Mouse (Mus musculus) hindbrain, embryonic 12.5 days (tissue): ENCODE measurements around the gene Nlrc5. TPM values are rescaled to one million over a fixed set of nuclear protein-coding genes. Genes with fewer than 3 reads are reported as not detected.

Experiments used
- ATAC-seq: fragments of 200-750 bp; cut with Nextera tagmentation; 2 replicates; pipeline ENCODE4 v1.8.0; 2017; ENCODE audit warnings: moderate TSS enrichment; ENCODE audit not compliant: low FRiP score
- H3K27ac ChIP-seq: fragments of 300-500 bp; sonication (generic); 2 replicates; pipeline ENCODE4 v1.5.1; 2016; ENCODE audit warnings: mild to moderate bottlenecking
- H3K27me3 ChIP-seq: fragments of 300-500 bp; sonication (generic); 2 replicates; pipeline ENCODE4 v1.6.1; 2016; ENCODE audit warnings: mild to moderate bottlenecking
- H3K36me3 ChIP-seq: fragments of 300-500 bp; sonication (generic); 2 replicates; pipeline ENCODE4 v1.6.1; 2016; ENCODE audit warnings: mild to moderate bottlenecking
- H3K4me1 ChIP-seq: fragments of 300-500 bp; sonication (generic); 2 replicates; pipeline ENCODE4 v1.6.1; 2016
- H3K4me2 ChIP-seq: fragments of 300-500 bp; sonication (generic); replicated peaks from 2 replicates; pipeline ENCODE4 v1.6.1; 2016; ENCODE audit warnings: mild to moderate bottlenecking
- H3K4me3 ChIP-seq: fragments of 300-500 bp; sonication (generic); 2 replicates; pipeline ENCODE4 v1.5.1; 2016; ENCODE audit warnings: mild to moderate bottlenecking
- H3K9ac ChIP-seq: fragments of 300-500 bp; sonication (generic); 2 replicates; pipeline ENCODE4 v1.6.1; 2016; ENCODE audit warnings: mild to moderate bottlenecking, moderate library complexity
- H3K9me3 ChIP-seq: fragments of 300-500 bp; sonication (generic); replicated peaks from 2 replicates; pipeline ENCODE4 v1.6.1; 2016; ENCODE audit warnings: mild to moderate bottlenecking
- WGBS: fragments of 180-500 bp; shearing (Covaris S2); methylation state at CpG from one replicate; pipeline ENCODE4 v1.1.7; 2016; 5-methylcytosine and 5-hydroxymethylcytosine counted together
- polyA plus RNA-seq: library from polyadenylated mRNA; unstranded; fragments of >200 nt; fragmentation: Nextera tagmentation; extraction: Ambion mirVana; gene quantifications from 2 replicates; pipeline ENCODE4 v1.2.1, GENCODE M21; 2016

The Nlrc5 gene
- polyA plus RNA-seq, 1 experiment from 2014 or later, result 0.06 TPM

DNA sequence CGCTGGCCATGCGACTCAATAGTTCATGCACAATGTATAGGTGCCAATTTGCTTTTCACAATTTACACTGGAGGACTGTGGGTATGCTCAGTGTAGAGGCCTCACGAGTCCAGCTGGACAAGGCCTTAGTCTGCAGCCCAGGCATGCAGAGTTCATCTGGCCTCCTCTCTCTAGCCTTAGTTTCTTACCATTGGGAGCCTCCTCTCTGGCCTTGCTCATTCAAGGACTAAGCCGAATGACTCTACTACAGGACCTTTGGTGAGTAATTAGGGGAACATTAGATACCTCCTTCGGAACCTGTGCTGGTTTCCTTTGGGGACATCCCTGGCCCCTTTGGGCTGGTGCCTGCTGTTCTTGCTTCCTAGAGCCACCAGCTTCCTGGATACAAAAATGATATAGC lies 84.9 kb downstream of the Nlrc5 start:
- 95% methylated on average over 5 of the region's 5 CpGs for WGBS
- Histone ChIP-seq H3K36me3 (no peaks in the 10 kb centered on the region), H3K27me3 (peaks cover 7% of the 10 kb centered on the region; the same call in 1 of the 2 replicates), H3K9me3 (no peaks in the 10 kb centered on the region), H3K4me1 (no peaks in the 10 kb centered on the region), H3K4me3 (no peak overlapping the region), H3K4me2 (no peak overlapping the region), H3K27ac (no peak overlapping the region), H3K9ac (no peak overlapping the region)
- ATAC-seq, result no peak

DNA sequence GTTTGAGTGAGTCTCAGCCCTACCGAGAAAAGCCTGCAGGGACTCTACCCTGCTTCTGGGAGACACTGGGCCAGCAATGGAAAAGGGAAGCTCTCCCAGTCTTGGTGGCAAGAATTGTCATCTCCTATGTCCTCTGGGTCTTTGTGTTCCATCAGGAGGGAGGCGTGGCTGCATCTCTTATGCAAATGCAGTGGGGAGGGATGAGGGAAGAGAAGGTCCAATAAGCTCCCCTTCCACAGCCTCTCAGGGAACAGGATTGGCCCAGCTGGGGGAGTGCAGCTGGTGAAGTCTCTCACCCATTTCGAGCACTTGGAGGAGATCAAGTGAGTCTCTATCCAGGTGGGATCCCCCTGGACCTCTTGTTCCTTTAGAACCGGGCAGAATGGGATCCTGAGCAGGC lies 87.3 kb downstream of the Nlrc5 start:
- Histone ChIP-seq H3K27ac (no peak overlapping the region), H3K9me3 (no peaks in the 10 kb centered on the region), H3K4me1 (no peaks in the 10 kb centered on the region), H3K27me3 (peaks cover 7% of the 10 kb centered on the region; the same call in 1 of the 2 replicates), H3K36me3 (no peaks in the 10 kb centered on the region), H3K9ac (no peak overlapping the region), H3K4me3 (no peak overlapping the region), H3K4me2 (no peak overlapping the region)
- 65% methylated on average over 4 of the region's 4 CpGs for WGBS
- no peak for ATAC-seq

DNA sequence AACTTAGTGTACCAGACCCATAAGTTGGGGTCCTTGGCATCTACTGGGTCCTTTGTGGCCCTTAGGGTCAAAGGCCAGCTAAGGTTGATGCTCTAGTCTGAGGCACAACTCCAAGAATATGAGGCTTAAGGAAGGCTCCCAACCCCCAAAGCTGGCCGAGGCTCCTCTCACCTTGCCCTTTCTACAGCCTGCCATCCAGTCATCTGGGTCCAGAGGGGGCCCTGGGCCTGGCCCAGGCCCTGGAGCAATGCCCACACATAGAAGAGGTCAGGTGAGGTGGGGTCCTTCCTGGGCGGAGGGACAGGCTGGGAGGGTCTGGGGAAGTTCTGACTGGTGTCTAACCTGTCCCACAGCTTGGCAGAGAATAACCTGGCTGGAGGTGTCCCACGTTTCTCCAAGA lies 88.3 kb downstream of the Nlrc5 start:
- no peak overlapping the region for H3K27ac ChIP-seq
- no peak overlapping the region for H3K9ac ChIP-seq
- H3K4me3 ChIP-seq, result no peak overlapping the region
- H3K4me1 ChIP-seq, result no peaks in the 10 kb centered on the region
- H3K4me2 ChIP-seq, result no peak overlapping the region
- no peaks in the 10 kb centered on the region for H3K36me3 ChIP-seq
- peaks cover 4% of the 10 kb centered on the region; the same call in 1 of the 2 replicates for H3K27me3 ChIP-seq
- H3K9me3 ChIP-seq, result no peaks in the 10 kb centered on the region
- 83% methylated on average over 3 of the region's 3 CpGs for WGBS
- no peak for ATAC-seq

DNA sequence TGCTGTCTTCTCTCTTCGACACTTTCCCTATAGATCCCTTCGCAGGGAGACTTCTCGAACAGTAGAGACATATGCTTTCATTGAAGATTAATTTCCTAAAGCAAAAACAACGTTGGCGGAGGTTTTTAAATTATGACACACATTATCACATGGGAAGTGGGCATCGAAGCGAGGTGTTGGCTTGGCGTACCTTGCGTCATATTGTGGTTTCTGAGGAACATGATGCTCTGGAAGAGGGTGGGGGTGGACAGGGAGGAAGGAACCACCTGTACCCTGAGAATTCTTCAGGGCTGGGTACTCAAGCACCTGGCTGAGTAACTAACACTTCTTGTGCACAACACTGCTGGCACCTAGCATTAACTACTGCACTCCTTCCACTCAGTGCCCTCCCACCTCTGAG lies 90.4 kb downstream of the Nlrc5 start:
- H3K4me1 ChIP-seq, result no peaks in the 10 kb centered on the region
- no peaks in the 10 kb centered on the region for H3K36me3 ChIP-seq
- no peaks in the 10 kb centered on the region for H3K27me3 ChIP-seq
- no peak overlapping the region for H3K27ac ChIP-seq
- H3K4me2 ChIP-seq, result no peak overlapping the region
- WGBS, result 87% methylated on average over 9 of the region's 9 CpGs
- no peak overlapping the region for H3K9ac ChIP-seq
- no peak overlapping the region for H3K4me3 ChIP-seq
- H3K9me3 ChIP-seq, result no peaks in the 10 kb centered on the region
- ATAC-seq, result no peak

DNA sequence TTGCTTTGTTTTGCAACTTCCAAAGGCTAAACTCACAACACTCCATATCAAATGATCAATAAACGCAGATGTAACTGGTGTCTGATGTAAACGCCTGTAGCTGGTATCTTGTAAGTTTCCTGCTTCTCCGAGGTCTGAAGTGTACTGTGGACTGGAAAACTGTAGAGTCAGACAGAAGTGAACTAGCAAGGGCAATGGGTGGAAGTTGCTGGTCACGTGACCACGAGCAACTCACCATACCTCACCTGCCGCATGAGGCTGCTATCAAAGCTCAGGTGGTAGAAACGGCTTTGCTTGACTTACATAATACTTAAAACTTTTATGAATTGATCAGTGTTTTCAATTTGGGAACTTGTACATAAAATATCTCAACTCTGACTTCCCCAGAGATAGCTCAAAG lies 93.0 kb downstream of the Nlrc5 start:
- no peak for ATAC-seq

DNA sequence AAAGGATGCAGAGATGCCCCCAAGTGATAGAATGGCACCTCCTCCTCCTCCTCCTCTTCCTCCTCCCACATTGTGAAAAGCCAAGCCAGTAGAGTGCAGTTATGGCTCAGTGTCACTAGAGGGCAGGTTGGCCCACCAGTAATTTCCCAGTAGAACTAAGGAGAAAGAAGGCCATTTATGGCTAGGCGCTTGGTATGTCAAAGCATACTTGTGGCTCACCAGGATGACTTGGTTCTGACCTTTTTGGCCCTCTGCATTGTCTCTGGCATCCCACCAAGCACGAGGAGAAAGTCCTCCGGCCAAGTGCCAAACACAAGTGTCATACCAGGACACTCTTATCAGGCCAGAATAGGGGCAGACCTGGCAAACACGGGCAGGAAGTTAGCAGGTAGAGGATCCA lies 94.1 kb downstream of the Nlrc5 start:
- Histone ChIP-seq H3K9ac (no peak overlapping the region), H3K4me2 (no peak overlapping the region), H3K4me3 (no peak overlapping the region), H3K27me3 (peaks cover 20% of the 10 kb centered on the region), H3K9me3 (no peaks in the 10 kb centered on the region), H3K4me1 (peaks cover 14% of the 10 kb centered on the region; the same call in 1 of the 2 replicates), H3K36me3 (no peaks in the 10 kb centered on the region), H3K27ac (no peak overlapping the region)
- no peak for ATAC-seq
- 40% methylated on average over 4 of the region's 4 CpGs for WGBS

More for the DNA sequence above, 93.0 kb downstream of the Nlrc5 start:
- WGBS, result 86% methylated on average over 7 of the region's 7 CpGs
- H3K4me1 ChIP-seq, result peaks cover 5% of the 10 kb centered on the region; the same call in 1 of the 2 replicates
- H3K27ac ChIP-seq, result no peak overlapping the region
- no peaks in the 10 kb centered on the region for H3K36me3 ChIP-seq
- peaks cover 10% of the 10 kb centered on the region for H3K27me3 ChIP-seq
- H3K9ac ChIP-seq, result no peak overlapping the region
- H3K4me2 ChIP-seq, result no peak overlapping the region
- no peak overlapping the region for H3K4me3 ChIP-seq
- no peaks in the 10 kb centered on the region for H3K9me3 ChIP-seq

DNA sequence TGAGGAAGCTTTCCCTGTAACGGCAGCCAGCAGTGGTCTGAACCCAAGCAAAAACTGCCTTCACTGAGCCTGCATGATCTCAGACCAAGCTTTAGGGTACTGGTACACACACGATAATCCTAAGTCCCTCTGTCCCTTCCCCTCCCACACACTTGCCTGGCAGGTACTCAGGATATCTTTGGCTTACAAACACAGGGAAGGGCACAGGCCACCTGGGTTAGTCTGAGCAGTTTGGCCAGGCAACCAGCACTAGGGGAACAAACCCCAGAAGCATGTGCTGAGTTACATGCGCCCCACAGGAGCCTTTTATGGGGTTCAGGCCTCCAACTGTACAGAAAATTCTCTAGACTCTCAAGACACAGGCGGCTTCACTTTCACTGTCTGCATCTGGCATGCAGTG lies 95.7 kb downstream of the Nlrc5 start:
- Histone ChIP-seq H3K4me1 (peaks cover 20% of the 10 kb centered on the region), H3K9ac (no peak overlapping the region), H3K27me3 (peaks cover 37% of the 10 kb centered on the region), H3K9me3 (no peaks in the 10 kb centered on the region), H3K27ac (no peak overlapping the region), H3K4me3 (no peak overlapping the region), H3K4me2 (no peak overlapping the region), H3K36me3 (no peaks in the 10 kb centered on the region)
- 72% methylated on average over 4 of the region's 4 CpGs for WGBS
- ATAC-seq, result no peak

GRCm38 (mm10) chr8:94530643-94531042 lies 96.5 kb downstream of the Nlrc5 start:
- Histone ChIP-seq H3K4me3 (no peak overlapping the region), H3K27ac (no peak overlapping the region), H3K9me3 (no peaks in the 10 kb centered on the region), H3K4me1 (peaks cover 27% of the 10 kb centered on the region), H3K9ac (no peak overlapping the region), H3K4me2 (no peak overlapping the region), H3K36me3 (no peaks in the 10 kb centered on the region), H3K27me3 (peaks cover 44% of the 10 kb centered on the region)
- 93% methylated on average over 4 of the region's 4 CpGs for WGBS
- ATAC-seq, result no peak

DNA sequence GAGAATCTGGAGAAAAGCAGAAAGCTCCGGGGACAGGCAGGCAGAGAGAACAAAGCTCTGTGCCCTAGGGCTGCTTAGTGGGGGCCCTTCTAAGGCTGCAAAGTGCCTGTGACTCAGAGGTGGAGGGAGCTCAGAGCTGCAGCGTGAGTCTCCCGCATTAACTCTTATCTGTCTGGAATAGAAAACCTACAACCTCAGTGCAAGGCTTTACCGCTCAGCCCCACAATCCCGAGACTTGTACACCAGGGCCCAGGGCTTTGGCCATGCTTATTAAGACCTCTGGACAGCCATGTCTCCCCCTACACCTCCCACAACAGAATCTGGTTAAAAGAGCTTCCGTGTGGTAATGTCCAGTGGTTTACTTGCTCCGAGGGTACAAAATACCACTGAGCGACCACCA lies 97.8 kb downstream of the Nlrc5 start:
- no peak for ATAC-seq
- Histone ChIP-seq H3K4me1 (peaks cover 27% of the 10 kb centered on the region), H3K27me3 (peaks cover 56% of the 10 kb centered on the region), H3K4me2 (peak overlapping the region; percentile 91), H3K9me3 (no peaks in the 10 kb centered on the region), H3K36me3 (no peaks in the 10 kb centered on the region), H3K27ac (no peak overlapping the region), H3K9ac (no peak overlapping the region; the same call in 1 of the 2 replicates), H3K4me3 (peak overlapping the region; percentile 57; the same call in 1 of the 2 replicates)
- 2% methylated on average over 8 of the region's 8 CpGs for WGBS

DNA sequence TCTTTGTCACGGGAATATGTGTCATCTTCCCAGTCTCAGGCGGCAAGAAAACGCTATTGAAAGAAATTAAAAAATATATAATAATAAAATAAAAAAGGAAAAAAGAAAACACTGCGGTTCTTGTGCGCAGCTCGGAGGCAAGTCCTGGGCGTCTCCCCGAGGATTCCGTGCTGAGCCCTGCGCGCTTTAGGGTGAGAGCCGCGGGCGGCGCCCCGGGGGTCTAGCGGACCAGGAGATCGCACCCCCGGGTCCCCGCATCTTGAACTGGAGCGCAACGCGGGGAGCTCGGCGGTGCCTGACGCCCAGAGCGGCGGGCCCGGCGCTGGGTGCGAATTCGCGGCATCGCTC lies 98.3 kb downstream of the Nlrc5 start:
- H3K27ac ChIP-seq, result no peak overlapping the region
- H3K4me3 ChIP-seq, result peak overlapping the region; percentile 57
- peak overlapping the region; percentile 91 for H3K4me2 ChIP-seq
- peak; percentile 26; the same call in 1 of the 2 replicates for ATAC-seq
- WGBS, result under 1% methylated on average over 34 of the region's 34 CpGs
- no peaks in the 10 kb centered on the region for H3K36me3 ChIP-seq
- no peaks in the 10 kb centered on the region for H3K9me3 ChIP-seq
- peaks cover 60% of the 10 kb centered on the region for H3K27me3 ChIP-seq
- peaks cover 27% of the 10 kb centered on the region for H3K4me1 ChIP-seq
- peak overlapping the region; percentile 70 for H3K9ac ChIP-seq

DNA sequence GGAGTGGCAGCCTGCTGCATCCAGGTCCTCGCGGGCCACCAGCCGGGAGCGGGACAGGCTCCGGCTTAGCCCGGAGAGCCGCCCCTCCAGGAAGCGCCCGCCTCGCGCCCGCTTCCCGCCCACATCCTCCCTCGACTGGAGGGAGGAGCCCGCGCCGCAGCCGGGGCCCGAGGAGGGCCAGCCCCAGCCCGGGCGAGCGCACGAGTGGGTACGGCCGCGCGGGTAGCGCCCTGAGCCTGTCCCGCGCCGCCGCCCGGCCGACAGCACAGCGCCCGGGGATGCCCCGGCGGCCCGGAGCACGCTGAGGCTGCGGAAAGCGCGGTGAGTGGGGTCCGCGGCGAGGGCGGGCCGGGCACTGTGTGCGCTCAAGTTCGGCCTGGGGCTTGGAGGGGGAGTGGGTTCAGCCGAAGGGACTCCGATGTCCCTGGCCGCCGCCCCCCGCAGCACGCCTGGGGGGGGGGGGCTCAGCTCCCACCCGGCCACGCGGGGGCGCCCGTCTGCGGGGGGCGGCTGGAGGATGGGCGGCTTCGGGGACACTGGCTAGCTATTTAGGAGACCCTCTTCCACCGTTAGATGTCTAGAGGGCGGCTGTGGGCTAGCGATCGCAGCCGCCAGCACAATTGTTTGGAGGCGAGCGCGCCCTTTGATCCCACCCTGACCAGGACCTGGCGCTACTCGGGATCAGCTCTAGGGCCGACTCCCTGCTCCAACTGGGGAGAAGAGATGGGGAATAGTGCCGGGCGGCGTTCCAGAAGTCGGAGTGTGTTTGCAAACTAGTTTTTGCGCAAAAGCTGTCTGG lies 98.9 kb downstream of the Nlrc5 start, which contains the start of gene Cpne2:
Cpne2 (plus strand) TSS at position 118 of the 799 bp plus-strand sequence.
- no peaks in the 10 kb centered on the region for H3K36me3 ChIP-seq
- peaks cover 27% of the 10 kb centered on the region for H3K4me1 ChIP-seq
- H3K4me3 ChIP-seq, result peak within 1 kb of the TSS; percentile 57
- under 1% methylated on average over 61 of the region's 81 CpGs for WGBS
- H3K4me2 ChIP-seq, result peak within 1 kb of the TSS; percentile 91
- no peak within 1 kb of the TSS for H3K27ac ChIP-seq
- H3K9me3 ChIP-seq, result no peaks in the 10 kb centered on the region
- peak within 1 kb of the TSS; percentile 70 for H3K9ac ChIP-seq
- ATAC-seq, result peak; percentile 77
- peaks cover 64% of the 10 kb centered on the region for H3K27me3 ChIP-seq

- ATAC-seq, result no peak
- no peak overlapping the region for H3K4me3 ChIP-seq
- no peak overlapping the region for H3K9ac ChIP-seq
- H3K27me3 ChIP-seq, result peaks cover 64% of the 10 kb centered on the region
- peaks cover 27% of the 10 kb centered on the region for H3K4me1 ChIP-seq
- no peak overlapping the region for H3K4me2 ChIP-seq
- WGBS, result 54% methylated on average over 4 of the region's 4 CpGs
- no peaks in the 10 kb centered on the region for H3K36me3 ChIP-seq
- no peak overlapping the region for H3K27ac ChIP-seq
- no peaks in the 10 kb centered on the region for H3K9me3 ChIP-seq
Observed at GRCm38 (mm10) chr8:94534612-94535011, 100.5 kb downstream of the Nlrc5 start.

- Histone ChIP-seq H3K36me3 (no peaks in the 10 kb centered on the region), H3K4me1 (peaks cover 27% of the 10 kb centered on the region), H3K9ac (no peak overlapping the region), H3K27ac (no peak overlapping the region), H3K27me3 (peaks cover 64% of the 10 kb centered on the region), H3K9me3 (no peaks in the 10 kb centered on the region), H3K4me2 (no peak overlapping the region), H3K4me3 (no peak overlapping the region)
- ATAC-seq, result no peak
- 71% methylated on average over 7 of the region's 7 CpGs for WGBS
Observed at GRCm38 (mm10) chr8:94535631-94536030, 101.5 kb downstream of the Nlrc5 start.
